Mouse (Mus musculus): ENCODE measurements at regions not wholly inside any gene's neighbourhood (a gene's known extent, or its start where the extent isn't known, plus 50 kb on each side); places are given as distances from the start of the nearest gene placed in this dataset.

DNA sequence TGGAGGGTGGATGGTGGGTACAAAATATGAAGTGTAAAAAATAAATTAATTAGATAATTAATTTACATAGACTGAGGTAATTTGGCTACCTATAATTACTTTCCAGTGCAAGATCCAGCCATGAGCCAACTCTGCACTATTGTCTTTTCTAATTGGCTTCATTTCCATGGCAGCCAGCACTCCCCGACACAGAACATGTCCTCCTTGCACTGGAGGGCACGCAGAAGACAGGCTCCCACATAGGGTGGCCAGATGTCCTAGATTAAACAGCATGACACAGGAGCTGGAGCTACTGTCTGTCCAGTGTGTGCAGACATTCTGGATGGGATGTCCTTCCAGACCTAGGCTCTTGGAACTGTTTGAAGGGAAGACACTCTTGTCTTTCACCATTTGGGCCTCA, 278.0 kb downstream of the Inhba start:
- H3K4me3 ChIP-seq (ENCODE audit: low read depth, low read length): no peak overlapping the region
- H3K9ac ChIP-seq (ENCODE audit: low read depth, low read length): no peak overlapping the region
- H3K27ac ChIP-seq (ENCODE audit: low read depth, low read length): no peak overlapping the region
- no peaks in the 10 kb centered on the region for H3K4me1 ChIP-seq (replicated peaks; ENCODE audit: control insufficient read depth, insufficient read depth, low read length)
- ATAC-seq (ENCODE audit: low FRiP score): no peak
- no peaks in the 10 kb centered on the region for H3K27me3 ChIP-seq (ENCODE audit: control insufficient read depth, insufficient read depth, low read length)
- H3K4me2 ChIP-seq (replicated peaks; ENCODE audit: low read depth, low read length): no peak overlapping the region
- 85% methylated on average over 2 of the region's 2 CpGs for WGBS
- H3K9me3 ChIP-seq (ENCODE audit: control insufficient read depth, low read length): no peaks in the 10 kb centered on the region
- no peaks in the 10 kb centered on the region for H3K36me3 ChIP-seq (ENCODE audit: control insufficient read depth, insufficient read depth, low read length)
- DNase-seq (ENCODE audit: low spot score): no peak

DNA sequence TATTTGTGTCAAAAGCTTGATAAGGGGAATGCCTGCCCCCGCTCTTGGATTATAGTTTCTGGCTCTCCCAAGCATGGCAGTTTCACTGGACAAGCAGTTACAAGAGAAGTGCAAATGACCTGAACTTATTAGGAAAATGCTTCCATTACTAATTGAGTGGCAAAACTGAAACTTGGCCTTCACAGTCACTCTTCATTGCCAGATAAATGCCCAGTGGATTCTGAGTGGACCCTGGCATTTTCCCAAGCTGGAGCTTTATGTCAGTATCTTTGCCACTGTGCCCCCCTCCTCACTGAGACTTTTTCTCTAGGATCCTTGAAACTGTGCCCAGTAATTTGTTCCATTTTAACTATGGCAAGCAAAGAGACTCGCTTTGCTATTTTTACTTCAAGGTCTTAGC, 279.1 kb downstream of the Inhba start:
- WGBS: 84% methylated on average over 2 of the region's 2 CpGs
- Histone ChIP-seq H3K9me3 (ENCODE audit: control insufficient read depth, low read length) (no peaks in the 10 kb centered on the region), H3K27ac (ENCODE audit: low read depth, low read length) (no peak overlapping the region), H3K27me3 (ENCODE audit: control insufficient read depth, insufficient read depth, low read length) (no peaks in the 10 kb centered on the region), H3K36me3 (ENCODE audit: control insufficient read depth, insufficient read depth, low read length) (no peaks in the 10 kb centered on the region), H3K4me3 (ENCODE audit: low read depth, low read length) (no peak overlapping the region), H3K4me2 (replicated peaks; ENCODE audit: low read depth, low read length) (no peak overlapping the region), H3K4me1 (replicated peaks; ENCODE audit: control insufficient read depth, insufficient read depth, low read length) (no peaks in the 10 kb centered on the region), H3K9ac (ENCODE audit: low read depth, low read length) (no peak overlapping the region)
- ATAC-seq (ENCODE audit: low FRiP score): no peak
- no peak for DNase-seq (ENCODE audit: low spot score)

DNA sequence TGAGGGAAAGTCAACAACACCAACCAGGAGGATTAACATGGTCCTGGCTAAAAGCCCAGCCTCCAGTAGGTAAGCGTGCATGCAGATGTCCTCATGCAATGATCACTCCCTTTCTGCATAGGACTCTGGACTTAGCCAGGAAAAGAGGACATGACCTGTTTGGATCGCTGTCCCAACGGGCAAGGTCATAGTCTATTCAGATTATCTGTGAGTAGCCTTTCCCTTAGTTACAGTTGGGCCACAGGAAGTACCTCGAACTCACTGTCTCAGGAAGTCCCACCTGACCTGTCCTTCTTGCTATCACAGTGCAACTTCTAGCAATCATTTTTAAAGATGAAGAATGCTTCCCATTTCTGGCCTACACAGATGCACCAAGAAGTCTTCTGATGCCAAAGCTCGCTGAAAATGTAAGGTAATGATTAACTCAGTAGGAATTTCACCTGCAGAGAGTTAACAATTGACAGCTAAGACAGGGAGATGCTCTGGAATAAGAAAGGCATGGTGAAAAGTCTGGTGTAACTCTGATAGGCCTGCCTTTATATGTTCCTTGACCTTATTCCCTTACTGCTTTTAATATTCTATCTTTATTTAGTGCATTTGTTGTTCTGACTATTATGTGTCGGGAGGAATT, 280.1 kb downstream of the Inhba start:
- Histone ChIP-seq H3K9ac (ENCODE audit: low read depth, low read length) (no peak overlapping the region), H3K4me3 (ENCODE audit: low read depth, low read length) (no peak overlapping the region), H3K4me1 (replicated peaks; ENCODE audit: control insufficient read depth, insufficient read depth, low read length) (no peaks in the 10 kb centered on the region), H3K27me3 (ENCODE audit: control insufficient read depth, insufficient read depth, low read length) (no peaks in the 10 kb centered on the region), H3K36me3 (ENCODE audit: control insufficient read depth, insufficient read depth, low read length) (no peaks in the 10 kb centered on the region), H3K9me3 (ENCODE audit: control insufficient read depth, low read length) (no peaks in the 10 kb centered on the region), H3K27ac (ENCODE audit: low read depth, low read length) (no peak overlapping the region), H3K4me2 (replicated peaks; ENCODE audit: low read depth, low read length) (no peak overlapping the region)
- DNase-seq (ENCODE audit: low spot score) (no peak), ATAC-seq (ENCODE audit: low FRiP score) (no peak)
- WGBS: 85% methylated on average over 6 of the region's 6 CpGs

GRCm38 (mm10) chr13:16299756-16300155, 288.1 kb downstream of the Inhba start:
- no peaks in the 10 kb centered on the region for H3K9me3 ChIP-seq (ENCODE audit: control insufficient read depth, low read length)
- ATAC-seq (ENCODE audit: low FRiP score) (no peak), DNase-seq (ENCODE audit: low spot score) (no peak)
- no peak overlapping the region for H3K4me2 ChIP-seq (replicated peaks; ENCODE audit: low read depth, low read length)
- H3K27ac ChIP-seq (ENCODE audit: low read depth, low read length): no peak overlapping the region
- no peak overlapping the region for H3K4me3 ChIP-seq (ENCODE audit: low read depth, low read length)
- no peaks in the 10 kb centered on the region for H3K4me1 ChIP-seq (replicated peaks; ENCODE audit: control insufficient read depth, insufficient read depth, low read length)
- H3K36me3 ChIP-seq (ENCODE audit: control insufficient read depth, insufficient read depth, low read length): no peaks in the 10 kb centered on the region
- no peak overlapping the region for H3K9ac ChIP-seq (ENCODE audit: low read depth, low read length)
- no peaks in the 10 kb centered on the region for H3K27me3 ChIP-seq (ENCODE audit: control insufficient read depth, insufficient read depth, low read length)
- WGBS: 77% methylated on average over 2 of the region's 2 CpGs

DNA sequence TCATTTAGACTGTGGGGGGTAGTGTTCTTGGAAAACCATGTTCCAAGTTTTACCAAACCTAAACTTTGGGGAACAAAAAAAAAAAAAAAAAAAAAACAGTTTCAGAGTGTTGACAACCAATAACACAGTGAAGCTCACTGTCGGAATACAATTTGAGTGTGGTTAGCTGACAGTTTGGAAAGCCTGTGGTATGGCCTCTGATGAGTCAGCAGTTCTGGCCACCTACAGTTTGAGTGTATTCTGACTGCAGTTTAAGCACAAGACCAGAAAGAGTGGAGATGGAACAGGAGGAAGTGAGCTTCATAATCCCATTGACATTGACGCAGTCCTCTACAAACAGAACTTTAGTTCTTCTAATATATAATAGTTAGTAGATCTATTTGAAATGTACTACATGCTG, 303.0 kb downstream of the Inhba start:
- 90% methylated on average over 2 of the region's 2 CpGs for WGBS
- no peaks in the 10 kb centered on the region for H3K4me1 ChIP-seq (replicated peaks; ENCODE audit: control insufficient read depth, insufficient read depth, low read length)
- no peak overlapping the region for H3K27ac ChIP-seq (ENCODE audit: low read depth, low read length)
- H3K9me3 ChIP-seq (ENCODE audit: control insufficient read depth, low read length): no peaks in the 10 kb centered on the region
- H3K4me3 ChIP-seq (ENCODE audit: low read depth, low read length): no peak overlapping the region
- H3K36me3 ChIP-seq (ENCODE audit: control insufficient read depth, insufficient read depth, low read length): no peaks in the 10 kb centered on the region
- H3K4me2 ChIP-seq (replicated peaks; ENCODE audit: low read depth, low read length): no peak overlapping the region
- no peak for DNase-seq (ENCODE audit: low spot score)
- ATAC-seq (ENCODE audit: low FRiP score): no peak
- no peaks in the 10 kb centered on the region for H3K27me3 ChIP-seq (ENCODE audit: control insufficient read depth, insufficient read depth, low read length)
- no peak overlapping the region for H3K9ac ChIP-seq (ENCODE audit: low read depth, low read length)

DNA sequence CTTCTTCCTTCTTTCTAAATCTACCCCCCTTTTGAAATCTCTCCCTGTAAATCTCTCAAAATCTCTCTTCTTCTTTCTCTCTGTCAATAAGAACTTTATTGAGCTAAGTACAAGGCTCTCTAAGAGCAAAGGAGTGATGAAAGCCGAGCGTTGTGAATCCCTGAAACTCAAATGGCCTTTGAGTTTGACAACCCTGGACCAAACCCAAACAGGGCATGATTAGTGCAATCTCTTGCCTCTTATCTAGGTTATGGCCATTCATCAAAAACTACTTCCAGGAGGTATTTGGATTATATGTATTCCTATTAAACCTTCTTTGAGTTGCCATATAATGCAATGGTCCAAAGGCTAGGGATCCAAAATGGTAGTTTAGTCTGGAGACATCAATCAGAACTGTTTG, 304.0 kb downstream of the Inhba start:
- Histone ChIP-seq H3K4me2 (replicated peaks; ENCODE audit: low read depth, low read length) (no peak overlapping the region), H3K27ac (ENCODE audit: low read depth, low read length) (no peak overlapping the region), H3K4me1 (replicated peaks; ENCODE audit: control insufficient read depth, insufficient read depth, low read length) (no peaks in the 10 kb centered on the region), H3K9me3 (ENCODE audit: control insufficient read depth, low read length) (no peaks in the 10 kb centered on the region), H3K4me3 (ENCODE audit: low read depth, low read length) (no peak overlapping the region), H3K9ac (ENCODE audit: low read depth, low read length) (no peak overlapping the region), H3K27me3 (ENCODE audit: control insufficient read depth, insufficient read depth, low read length) (no peaks in the 10 kb centered on the region), H3K36me3 (ENCODE audit: control insufficient read depth, insufficient read depth, low read length) (no peaks in the 10 kb centered on the region)
- no peak for ATAC-seq (ENCODE audit: low FRiP score)
- WGBS: 96% methylated on average over 2 of the region's 2 CpGs
- no peak for DNase-seq (ENCODE audit: low spot score)

- 100% methylated on average over 2 of the region's 2 CpGs for WGBS
Measured at GRCm38 (mm10) chr13:16316581-16316980, 304.9 kb downstream of the Inhba start.

DNA sequence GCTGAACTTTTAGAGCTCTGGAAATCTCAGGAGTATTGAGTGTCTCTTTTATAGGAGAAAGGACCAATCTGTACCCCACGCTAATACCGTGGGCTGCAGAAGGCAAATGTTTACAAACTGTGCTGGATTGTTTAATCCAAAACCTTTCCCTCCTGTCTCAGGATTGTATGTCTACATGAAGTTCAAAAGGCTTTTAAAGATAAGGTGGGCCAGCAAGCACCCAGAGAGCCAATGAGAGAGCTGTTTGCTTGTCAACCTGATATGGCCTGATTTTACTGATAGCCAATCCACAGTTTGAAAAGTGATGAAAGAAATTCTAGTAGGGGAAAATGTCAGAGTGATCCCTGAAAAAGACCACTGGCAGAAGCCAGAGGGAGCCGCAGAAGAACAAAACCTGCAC, 305.8 kb downstream of the Inhba start:
- no peak overlapping the region for H3K4me3 ChIP-seq (ENCODE audit: low read depth, low read length)
- H3K4me2 ChIP-seq (replicated peaks; ENCODE audit: low read depth, low read length): no peak overlapping the region
- ATAC-seq (ENCODE audit: low FRiP score) (no peak), DNase-seq (ENCODE audit: low spot score) (no peak)
- H3K4me1 ChIP-seq (replicated peaks; ENCODE audit: control insufficient read depth, insufficient read depth, low read length): no peaks in the 10 kb centered on the region
- H3K36me3 ChIP-seq (ENCODE audit: control insufficient read depth, insufficient read depth, low read length): no peaks in the 10 kb centered on the region
- no peaks in the 10 kb centered on the region for H3K9me3 ChIP-seq (ENCODE audit: control insufficient read depth, low read length)
- no peak overlapping the region for H3K9ac ChIP-seq (ENCODE audit: low read depth, low read length)
- H3K27me3 ChIP-seq (ENCODE audit: control insufficient read depth, insufficient read depth, low read length): no peaks in the 10 kb centered on the region
- H3K27ac ChIP-seq (ENCODE audit: low read depth, low read length): no peak overlapping the region
- WGBS: 70% methylated on average over 3 of the region's 3 CpGs

More at GRCm38 (mm10) chr13:16316581-16316980, 304.9 kb downstream of the Inhba start:
- no peak overlapping the region for H3K4me2 ChIP-seq (replicated peaks; ENCODE audit: low read depth, low read length)
- ATAC-seq (ENCODE audit: low FRiP score) (no peak), DNase-seq (ENCODE audit: low spot score) (no peak)
- H3K9me3 ChIP-seq (ENCODE audit: control insufficient read depth, low read length): no peaks in the 10 kb centered on the region
- H3K36me3 ChIP-seq (ENCODE audit: control insufficient read depth, insufficient read depth, low read length): no peaks in the 10 kb centered on the region
- no peaks in the 10 kb centered on the region for H3K27me3 ChIP-seq (ENCODE audit: control insufficient read depth, insufficient read depth, low read length)
- no peaks in the 10 kb centered on the region for H3K4me1 ChIP-seq (replicated peaks; ENCODE audit: control insufficient read depth, insufficient read depth, low read length)
- H3K9ac ChIP-seq (ENCODE audit: low read depth, low read length): no peak overlapping the region
- H3K27ac ChIP-seq (ENCODE audit: low read depth, low read length): no peak overlapping the region
- H3K4me3 ChIP-seq (ENCODE audit: low read depth, low read length): no peak overlapping the region

- WGBS: 86% methylated on average over 4 of the region's 4 CpGs
- Histone ChIP-seq H3K27me3 (ENCODE audit: control insufficient read depth, insufficient read depth, low read length) (no peaks in the 10 kb centered on the region), H3K9me3 (ENCODE audit: control insufficient read depth, low read length) (no peaks in the 10 kb centered on the region), H3K4me2 (replicated peaks; ENCODE audit: low read depth, low read length) (no peak overlapping the region), H3K4me3 (ENCODE audit: low read depth, low read length) (no peak overlapping the region), H3K4me1 (replicated peaks; ENCODE audit: control insufficient read depth, insufficient read depth, low read length) (no peaks in the 10 kb centered on the region), H3K36me3 (ENCODE audit: control insufficient read depth, insufficient read depth, low read length) (no peaks in the 10 kb centered on the region), H3K9ac (ENCODE audit: low read depth, low read length) (no peak overlapping the region), H3K27ac (ENCODE audit: low read depth, low read length) (no peak overlapping the region)
- no peak for ATAC-seq (ENCODE audit: low FRiP score)
- no peak for DNase-seq (ENCODE audit: low spot score)
Measured at GRCm38 (mm10) chr13:16320392-16320791, 308.7 kb downstream of the Inhba start.

All from hindbrain, embryonic 11.5 days (tissue).